Mouse (Mus musculus) intestine, embryonic 14.5 days (tissue): Measurements from ENCODE around the gene Tbc1d9. TPM values are rescaled to one million over a fixed set of nuclear protein-coding genes. Genes with fewer than 3 reads are reported as not detected.
A peak's percentile ranks its signal among the peaks of the same experiment; 100 is the strongest.

Experiments
- ATAC-seq: fragments of 200-750 bp; cut with Nextera tagmentation; replicated peaks from 2 replicates; pipeline ENCODE4 v1.8.0; 2017; ENCODE audit warnings: low read depth, moderate number of reproducible peaks, moderate TSS enrichment, moderate library complexity; ENCODE audit not compliant: low FRiP score, low TSS enrichment
- DNase-seq: peaks from one replicate; pipeline ENCODE4 v3.0.0-alpha.2; 2018; ENCODE audit warnings: low spot score
- H3K27ac ChIP-seq: fragments of 300-500 bp; sonication (generic); 2 replicates; pipeline ENCODE4 v1.5.1; 2014; ENCODE audit warnings: low read depth, mild to moderate bottlenecking, control low read depth
- H3K27me3 ChIP-seq: fragments of 300-500 bp; sonication (generic); replicated peaks from 2 replicates; pipeline ENCODE4 v1.6.1; 2014; ENCODE audit warnings: low read length, control low read depth; ENCODE audit not compliant: control insufficient read depth, insufficient read depth
- H3K36me3 ChIP-seq: fragments of 300-500 bp; sonication (generic); 2 replicates; pipeline ENCODE4 v1.6.1; 2014; ENCODE audit warnings: low read length, control low read depth; ENCODE audit not compliant: control insufficient read depth, insufficient read depth
- H3K4me1 ChIP-seq: fragments of 300-500 bp; sonication (generic); replicated peaks from 2 replicates; pipeline ENCODE4 v1.6.1; 2014; ENCODE audit warnings: low read length, control low read depth, mixed read lengths; ENCODE audit not compliant: control insufficient read depth, insufficient read depth
- H3K4me2 ChIP-seq: fragments of 300-500 bp; sonication (generic); 2 replicates; pipeline ENCODE4 v1.6.1; 2014; ENCODE audit warnings: low read length
- H3K4me3 ChIP-seq: fragments of 300-500 bp; sonication (generic); 2 replicates; pipeline ENCODE4 v1.5.1; 2014; ENCODE audit warnings: low read depth, low read length, control low read depth, mixed read lengths
- H3K9ac ChIP-seq: fragments of 300-500 bp; sonication (generic); 2 replicates; pipeline ENCODE4 v1.6.1; 2014; ENCODE audit warnings: mild to moderate bottlenecking, low read length
- H3K9me3 ChIP-seq: fragments of 300-500 bp; sonication (generic); 2 replicates; pipeline ENCODE4 v1.6.1; 2016; ENCODE audit warnings: low read length, control low read depth; ENCODE audit not compliant: control insufficient read depth
- whole genome bisulfite sequencing: fragments of 180-500 bp; shearing (Covaris S2); extraction: QIAGEN DNeasy Blood & Tissue Kit; methylation state at CpG from one replicate; pipeline ENCODE4 v1.1.7; 2014; 5-methylcytosine and 5-hydroxymethylcytosine counted together
- polyA plus RNA-seq: library from polyadenylated mRNA; unstranded; fragments of >200 nt; fragmentation: Nextera tagmentation; extraction: Ambion mirVana; gene quantifications from 2 replicates; pipeline ENCODE4 v1.2.1, GENCODE M21; 2014

The Tbc1d9 gene
- polyA plus RNA-seq, 1 experiment from 2014 or later = 3.5 TPM

DNA sequence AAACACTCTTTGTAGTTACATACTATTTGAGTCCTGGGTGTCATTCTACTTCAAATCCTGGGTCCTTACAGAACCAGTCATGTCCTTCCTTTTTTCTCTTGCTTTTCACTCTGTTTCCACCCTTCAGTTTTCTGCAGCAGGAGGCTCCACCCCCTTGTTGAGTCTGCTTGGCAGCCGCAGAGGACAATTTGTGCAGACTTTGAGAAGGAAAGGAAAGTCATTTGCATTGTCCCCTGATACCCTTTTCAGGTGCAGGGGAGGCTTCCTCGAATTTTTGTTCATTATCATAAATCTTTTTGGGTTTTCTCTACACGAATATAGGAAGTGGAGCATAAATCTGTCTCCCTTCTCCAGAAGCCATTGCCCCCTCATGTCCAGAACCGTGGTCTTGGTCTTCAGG, 12.7 kb upstream of the Tbc1d9 start:
- 53% methylated on average over 4 of the region's 4 CpGs for WGBS
- no peaks in the 10 kb centered on the region for H3K27me3 ChIP-seq
- H3K4me3 ChIP-seq = no peak overlapping the region
- no peak overlapping the region for H3K9ac ChIP-seq
- H3K36me3 ChIP-seq = no peaks in the 10 kb centered on the region
- H3K4me2 ChIP-seq = no peak overlapping the region
- DNase-seq (no peak), ATAC-seq (no peak)
- H3K27ac ChIP-seq = no peak overlapping the region
- no peaks in the 10 kb centered on the region for H3K4me1 ChIP-seq
- no peaks in the 10 kb centered on the region for H3K9me3 ChIP-seq

DNA sequence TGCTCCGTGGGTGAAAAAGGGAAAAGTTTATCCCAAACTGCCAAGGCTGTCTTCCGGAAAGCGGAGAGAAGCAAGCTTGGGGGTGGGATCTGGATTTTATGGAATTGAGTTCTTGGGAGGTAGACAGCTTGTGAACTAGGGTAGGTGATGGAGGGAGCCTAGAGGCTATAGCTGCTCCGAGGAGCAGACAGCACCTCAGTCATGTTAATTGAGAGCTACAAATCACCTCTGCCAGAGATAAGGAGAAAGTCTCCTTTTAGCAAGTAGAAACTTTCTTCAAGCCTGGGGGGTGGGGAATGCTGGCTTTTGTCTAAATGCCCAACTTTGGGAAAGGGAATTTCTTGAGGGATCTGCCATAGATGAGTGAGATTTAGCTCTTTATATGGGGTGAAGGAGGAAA, 10.0 kb upstream of the Tbc1d9 start:
- ATAC-seq (no peak), DNase-seq (no peak)
- Histone ChIP-seq H3K9me3 (no peaks in the 10 kb centered on the region), H3K4me2 (no peak overlapping the region), H3K36me3 (no peaks in the 10 kb centered on the region), H3K4me1 (no peaks in the 10 kb centered on the region), H3K4me3 (no peak overlapping the region), H3K27ac (no peak overlapping the region), H3K9ac (no peak overlapping the region), H3K27me3 (no peaks in the 10 kb centered on the region)
- 20% methylated on average over 4 of the region's 4 CpGs for WGBS

DNA sequence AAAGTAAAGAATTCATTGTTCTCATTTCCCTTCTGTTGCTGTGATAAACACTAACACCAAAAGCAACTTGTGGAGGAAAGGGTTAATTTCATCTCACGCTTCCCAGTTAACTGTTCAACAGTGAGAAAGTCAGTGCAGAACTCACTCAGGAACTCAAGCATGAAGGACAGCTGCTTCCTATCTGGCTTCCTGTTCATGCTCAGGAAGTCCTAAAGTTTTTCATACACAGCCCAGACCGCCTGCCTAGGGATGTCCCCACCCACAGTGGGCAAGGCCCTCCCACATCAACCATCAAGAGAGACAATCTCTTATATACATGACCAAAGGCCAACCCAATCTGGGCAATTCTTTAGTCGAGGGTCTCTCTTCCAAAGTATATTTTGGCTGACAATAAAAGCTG, 6.2 kb upstream of the Tbc1d9 start:
- ATAC-seq = no peak
- Histone ChIP-seq H3K27ac (no peak overlapping the region), H3K9ac (no peak overlapping the region), H3K4me2 (no peak overlapping the region), H3K4me3 (no peak overlapping the region), H3K9me3 (no peaks in the 10 kb centered on the region), H3K27me3 (no peaks in the 10 kb centered on the region), H3K36me3 (no peaks in the 10 kb centered on the region), H3K4me1 (no peaks in the 10 kb centered on the region)
- no peak for DNase-seq
- WGBS = 58% methylated on average over 3 of the region's 3 CpGs

- Histone ChIP-seq H3K9me3 (no peaks in the 10 kb centered on the region), H3K4me3 (no peak overlapping the region), H3K36me3 (no peaks in the 10 kb centered on the region), H3K9ac (no peak overlapping the region), H3K27me3 (no peaks in the 10 kb centered on the region), H3K4me2 (no peak overlapping the region), H3K27ac (no peak overlapping the region), H3K4me1 (no peaks in the 10 kb centered on the region)
- ATAC-seq (no peak), DNase-seq (no peak)
- 72% methylated on average over 1 of the region's 1 CpGs for WGBS
Measured at GRCm38 (mm10) chr8:83159615-83160014, 5.5 kb upstream of the Tbc1d9 start.

DNA sequence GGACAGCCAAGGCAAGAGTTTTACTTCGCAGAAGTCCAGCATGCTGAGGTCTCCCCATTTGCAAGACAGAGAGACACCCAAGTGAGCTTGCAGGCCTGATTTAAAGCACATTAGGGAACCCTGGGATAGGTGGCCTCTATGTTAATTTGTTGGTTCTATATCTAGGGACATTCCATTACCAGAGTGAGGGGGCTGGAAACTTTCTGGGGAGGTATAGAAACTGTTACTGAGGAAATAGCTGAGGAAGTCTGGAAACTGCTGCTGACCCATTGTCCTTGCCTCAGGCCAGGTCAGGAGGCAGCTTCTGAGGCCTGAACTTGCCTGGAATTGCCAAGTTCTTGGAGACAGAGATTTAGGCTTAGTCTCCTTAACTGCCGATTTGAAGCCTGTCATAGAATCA, 4.5 kb upstream of the Tbc1d9 start:
- Histone ChIP-seq H3K27ac (no peak overlapping the region), H3K4me2 (no peak overlapping the region), H3K9ac (no peak overlapping the region), H3K9me3 (no peaks in the 10 kb centered on the region), H3K27me3 (no peaks in the 10 kb centered on the region), H3K36me3 (no peaks in the 10 kb centered on the region), H3K4me3 (no peak overlapping the region), H3K4me1 (no peaks in the 10 kb centered on the region)
- ATAC-seq (no peak), DNase-seq (no peak)
- 74% methylated on average over 2 of the region's 2 CpGs for WGBS

DNA sequence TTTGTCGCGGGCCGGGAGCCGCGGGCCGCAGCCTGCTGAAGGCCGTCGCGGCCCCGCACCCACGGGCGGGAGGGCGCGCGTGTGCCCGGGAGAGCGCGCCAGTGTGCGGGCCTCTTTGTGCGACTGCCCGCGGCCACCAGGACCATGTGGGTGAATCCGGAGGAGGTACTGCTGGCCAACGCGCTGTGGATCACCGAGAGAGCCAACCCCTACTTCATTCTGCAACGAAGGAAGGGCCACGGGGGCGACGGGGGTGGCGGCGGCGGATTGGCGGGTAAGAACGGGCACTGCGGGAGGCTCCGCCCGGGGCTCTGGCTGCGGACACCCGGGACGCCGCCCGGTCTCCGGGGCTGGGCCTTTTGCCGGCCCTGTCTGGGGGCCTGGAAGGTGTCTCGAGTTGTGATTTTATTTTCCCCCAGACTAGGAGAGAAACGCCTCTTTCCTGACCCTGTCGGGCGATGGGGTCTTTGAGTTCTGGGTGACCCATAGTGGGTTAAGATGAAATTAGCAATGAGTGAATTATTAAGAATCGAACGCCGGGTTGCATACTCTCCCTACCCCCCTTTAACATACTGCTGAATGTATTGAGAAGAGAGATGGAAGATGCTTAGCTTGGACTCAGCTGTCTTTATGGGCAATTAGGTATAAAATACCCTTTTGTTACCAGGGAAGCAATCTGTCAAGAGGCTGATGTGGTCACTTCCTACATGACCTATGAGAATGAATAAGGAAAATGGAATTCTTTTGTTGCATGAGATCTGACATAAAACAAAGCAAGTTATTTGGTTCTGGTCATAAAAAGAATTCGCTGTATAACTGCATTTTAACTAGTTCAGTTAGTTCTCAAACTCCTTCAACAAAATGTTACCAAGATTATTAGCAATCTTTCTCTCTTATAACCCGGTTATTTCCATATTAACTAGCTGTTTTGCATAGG, 1.0 kb downstream of the Tbc1d9 start, which contains the start of gene Gm10645:
Gm10645 (minus strand) TSS at position 240 of the 937 bp plus-strand sequence.
- Histone ChIP-seq H3K36me3 (no peaks in the 10 kb centered on the region), H3K9ac (peak within 1 kb of the TSS; percentile 72), H3K9me3 (no peaks in the 10 kb centered on the region), H3K27me3 (no peaks in the 10 kb centered on the region), H3K4me2 (peak within 1 kb of the TSS; percentile 63), H3K4me1 (no peaks in the 10 kb centered on the region), H3K27ac (peak within 1 kb of the TSS; percentile 69), H3K4me3 (peak within 1 kb of the TSS; percentile 51)
- DNase-seq (peak; percentile 82), ATAC-seq (peak; percentile 66)
- 3% methylated on average over 47 of the region's 54 CpGs for WGBS

DNA sequence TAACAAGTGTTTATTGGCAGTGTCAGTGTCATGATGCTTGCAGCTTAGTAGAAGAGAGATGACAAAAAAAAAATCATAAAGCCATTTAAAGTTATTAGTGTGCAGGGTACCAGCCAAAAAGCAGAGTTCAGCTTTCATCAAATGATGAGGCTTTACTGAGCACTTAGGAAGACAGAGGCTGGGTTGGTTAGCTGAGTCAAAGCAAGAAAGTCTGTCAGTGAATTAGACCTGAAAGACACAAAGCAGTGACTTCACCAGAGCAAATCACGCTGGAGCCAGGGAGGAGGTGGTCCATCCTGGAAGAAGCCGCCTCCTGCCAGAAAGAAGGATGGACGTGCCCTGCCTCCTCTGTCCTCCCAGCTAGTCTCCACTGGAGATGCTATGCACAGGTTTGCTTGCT, 2.8 kb downstream of the Tbc1d9 start:
- 54% methylated on average over 3 of the region's 3 CpGs for WGBS
- Histone ChIP-seq H3K27ac (no peak overlapping the region), H3K27me3 (no peaks in the 10 kb centered on the region), H3K9ac (no peak overlapping the region), H3K36me3 (no peaks in the 10 kb centered on the region), H3K4me1 (no peaks in the 10 kb centered on the region), H3K9me3 (no peaks in the 10 kb centered on the region), H3K4me2 (no peak overlapping the region), H3K4me3 (no peak overlapping the region)
- ATAC-seq (no peak), DNase-seq (no peak)

DNA sequence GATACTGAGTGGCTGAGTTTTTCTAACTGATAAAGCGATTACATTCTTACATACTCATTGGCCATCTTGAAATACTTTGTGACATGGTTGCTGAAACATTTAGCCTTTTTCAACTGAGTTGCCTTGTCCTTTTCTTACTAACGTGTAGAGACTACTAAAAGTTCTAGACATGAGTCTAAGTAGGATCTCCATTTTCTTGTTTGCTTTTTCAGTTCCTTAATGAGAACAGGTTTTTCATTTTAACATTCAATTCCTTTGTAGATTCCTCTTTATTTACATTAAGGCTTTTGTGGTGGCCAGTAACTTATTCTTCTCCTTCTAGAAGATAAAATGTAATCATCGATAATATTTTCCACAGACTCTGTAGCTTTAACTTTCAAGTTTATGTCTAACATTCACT, 4.0 kb downstream of the Tbc1d9 start:
- Histone ChIP-seq H3K4me3 (no peak overlapping the region), H3K27ac (no peak overlapping the region), H3K4me1 (no peaks in the 10 kb centered on the region), H3K9me3 (no peaks in the 10 kb centered on the region), H3K27me3 (no peaks in the 10 kb centered on the region), H3K36me3 (no peaks in the 10 kb centered on the region), H3K9ac (no peak overlapping the region), H3K4me2 (no peak overlapping the region)
- WGBS = 88% methylated on average over 3 of the region's 3 CpGs
- ATAC-seq (no peak), DNase-seq (no peak)

DNA sequence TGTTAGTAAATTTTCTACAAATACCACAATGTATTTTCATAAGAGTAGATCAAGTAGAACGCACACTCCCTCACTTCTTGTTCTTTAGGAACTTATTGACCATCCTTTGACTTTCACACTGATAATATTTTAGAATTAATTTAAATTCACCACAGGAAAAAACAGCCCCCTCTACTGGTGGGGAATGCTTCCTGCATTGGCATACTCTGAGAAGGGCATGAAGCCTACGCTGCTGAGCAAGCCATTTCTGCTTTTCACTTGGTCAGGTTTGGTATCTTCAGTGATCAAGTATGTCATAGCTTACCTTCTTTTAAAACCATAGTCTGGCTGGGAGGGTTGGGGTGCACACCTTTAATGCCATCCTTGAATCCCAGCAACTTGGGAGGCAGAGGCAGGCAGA, 4.6 kb downstream of the Tbc1d9 start:
- Histone ChIP-seq H3K9me3 (no peaks in the 10 kb centered on the region), H3K4me3 (no peak overlapping the region), H3K27me3 (no peaks in the 10 kb centered on the region), H3K27ac (no peak overlapping the region), H3K4me2 (no peak overlapping the region), H3K4me1 (no peaks in the 10 kb centered on the region), H3K36me3 (no peaks in the 10 kb centered on the region), H3K9ac (no peak overlapping the region)
- WGBS = 96% methylated on average over 2 of the region's 2 CpGs
- DNase-seq = no peak
- ATAC-seq = no peak
